Mouse (Mus musculus) lung, postnatal 0 days (tissue): Measurements from ENCODE around the gene Cacna1i. TPM values are rescaled to one million over a fixed set of nuclear protein-coding genes. Genes with fewer than 3 reads are reported as not detected.

ENCODE experiments used
- ATAC-seq: fragments of 200-750 bp; cut with Nextera tagmentation; 2 replicates; pipeline ENCODE4 v1.8.0; 2017; ENCODE audit warnings: moderate library complexity
- DNase-seq: peaks from one replicate; pipeline ENCODE4 v3.0.0-alpha.2; 2016; ENCODE audit warnings: low spot score
- H3K27ac ChIP-seq: fragments of 300-500 bp; sonication (generic); 2 replicates; pipeline ENCODE4 v1.5.1; 2014; ENCODE audit warnings: antibody characterized with exemption, mild to moderate bottlenecking, low read length, mixed read lengths
- H3K27me3 ChIP-seq: fragments of 300-500 bp; sonication (generic); replicated peaks from 2 replicates; pipeline ENCODE4 v1.6.1; 2014; ENCODE audit warnings: low read length, mixed read lengths; ENCODE audit not compliant: insufficient read depth
- H3K36me3 ChIP-seq: fragments of 300-500 bp; sonication (generic); 2 replicates; pipeline ENCODE4 v1.6.1; 2014; ENCODE audit warnings: low read length, mixed read lengths; ENCODE audit not compliant: insufficient read depth
- H3K4me1 ChIP-seq: fragments of 300-500 bp; sonication (generic); 2 replicates; pipeline ENCODE4 v1.6.1; 2014; ENCODE audit warnings: antibody characterized with exemption, low read depth, low read length, mixed read lengths; ENCODE audit not compliant: insufficient read depth
- H3K4me2 ChIP-seq: fragments of 300-500 bp; sonication (generic); replicated peaks from 2 replicates; pipeline ENCODE4 v1.6.1; 2014; ENCODE audit warnings: low read depth, mild to moderate bottlenecking, low read length, moderate library complexity, mixed read lengths
- H3K4me3 ChIP-seq: fragments of 300-500 bp; sonication (generic); 2 replicates; pipeline ENCODE4 v1.5.1; 2014; ENCODE audit warnings: low read depth, low read length
- H3K9ac ChIP-seq: fragments of 300-500 bp; sonication (generic); replicated peaks from 2 replicates; pipeline ENCODE4 v1.6.1; 2014; ENCODE audit warnings: low read depth, mild to moderate bottlenecking
- H3K9me3 ChIP-seq: fragments of 300-500 bp; sonication (generic); 2 replicates; pipeline ENCODE4 v1.6.1; 2016; ENCODE audit warnings: low read length, mixed read lengths
- CTCF ChIP-seq: IDR thresholded peaks from 2 replicates; pipeline ENCODE4 v1.5.1; 2016; ENCODE audit warnings: antibody characterized with exemption, mild to moderate bottlenecking
- EP300 ChIP-seq: IDR thresholded peaks from 2 replicates; pipeline ENCODE4 v1.6.1; 2016; ENCODE audit warnings: antibody characterized with exemption, mild to moderate bottlenecking, control low read depth
- WGBS: fragments of 180-500 bp; shearing (Covaris S2); extraction: QIAGEN DNeasy Blood & Tissue Kit; methylation state at CpG from one replicate; pipeline ENCODE4 v1.1.7; 2014; 5-methylcytosine and 5-hydroxymethylcytosine counted together
- polyA plus RNA-seq: library from polyadenylated mRNA; unstranded; fragments of >200 nt; fragmentation: Nextera tagmentation; extraction: Ambion mirVana; gene quantifications from 2 replicates; pipeline ENCODE4 v1.2.1, GENCODE M21; 2015

Cacna1i gene
- polyA plus RNA-seq, 1 experiment from 2014 or later: not detected

DNA sequence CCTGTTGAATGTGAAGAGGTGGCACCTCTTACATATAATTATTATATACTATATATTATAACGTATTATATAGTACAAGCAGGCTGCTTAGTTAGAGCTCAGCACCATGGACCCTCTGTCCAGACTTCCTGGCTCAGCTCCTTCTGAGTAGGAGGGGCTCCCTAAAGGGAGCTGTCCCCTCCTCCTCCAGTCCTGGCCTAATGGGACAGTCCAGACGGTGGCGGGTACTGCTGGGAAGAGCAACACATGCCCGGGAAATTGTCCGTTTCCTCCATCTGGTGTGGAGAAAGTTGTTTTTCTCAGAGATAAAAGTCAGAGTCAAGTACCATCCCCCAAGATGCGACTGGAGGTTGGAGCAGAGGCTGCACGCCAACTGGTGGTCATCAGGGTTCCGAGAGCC is 19.1 kb downstream of the Cacna1i start:
- no peak for DNase-seq
- H3K9me3 ChIP-seq: no peaks in the 10 kb centered on the region
- H3K4me2 ChIP-seq: no peak overlapping the region
- 43% methylated on average over 8 of the region's 8 CpGs for WGBS
- no peak overlapping the region for H3K4me3 ChIP-seq
- ATAC-seq: no peak
- no peaks in the 10 kb centered on the region for H3K4me1 ChIP-seq
- no peak overlapping the region for H3K9ac ChIP-seq
- H3K27ac ChIP-seq: no peak overlapping the region
- no peaks in the 10 kb centered on the region for H3K36me3 ChIP-seq
- TF ChIP-seq CTCF (no peak), EP300 (no peak)
- H3K27me3 ChIP-seq: no peaks in the 10 kb centered on the region

DNA sequence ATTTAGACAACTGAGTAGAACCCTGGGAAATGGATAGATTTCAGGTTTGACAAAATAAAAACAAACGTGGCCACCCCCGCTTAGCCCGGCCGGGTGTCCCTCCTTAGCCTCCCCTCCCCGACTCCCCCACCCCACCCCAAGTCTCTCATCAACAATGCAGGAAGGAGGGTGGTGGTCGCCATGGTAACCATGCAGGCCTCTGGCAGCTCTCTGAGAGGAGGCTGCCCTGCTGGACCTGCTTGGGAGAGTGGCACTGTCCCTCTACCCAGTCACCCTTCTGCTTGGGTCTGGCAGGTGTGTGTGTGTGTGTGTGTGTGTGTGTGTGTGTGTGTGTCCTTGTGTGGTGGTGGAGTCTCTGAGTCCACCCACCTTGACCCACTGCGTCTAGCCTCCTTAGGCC is 27.7 kb downstream of the Cacna1i start:
- Histone ChIP-seq H3K9me3 (no peaks in the 10 kb centered on the region), H3K36me3 (no peaks in the 10 kb centered on the region), H3K4me2 (no peak overlapping the region), H3K4me3 (no peak overlapping the region), H3K27me3 (no peaks in the 10 kb centered on the region), H3K27ac (no peak overlapping the region), H3K4me1 (no peaks in the 10 kb centered on the region), H3K9ac (no peak overlapping the region)
- TF ChIP-seq CTCF (no peak), EP300 (no peak)
- 21% methylated on average over 7 of the region's 7 CpGs for WGBS
- no peak for ATAC-seq
- DNase-seq: no peak

DNA sequence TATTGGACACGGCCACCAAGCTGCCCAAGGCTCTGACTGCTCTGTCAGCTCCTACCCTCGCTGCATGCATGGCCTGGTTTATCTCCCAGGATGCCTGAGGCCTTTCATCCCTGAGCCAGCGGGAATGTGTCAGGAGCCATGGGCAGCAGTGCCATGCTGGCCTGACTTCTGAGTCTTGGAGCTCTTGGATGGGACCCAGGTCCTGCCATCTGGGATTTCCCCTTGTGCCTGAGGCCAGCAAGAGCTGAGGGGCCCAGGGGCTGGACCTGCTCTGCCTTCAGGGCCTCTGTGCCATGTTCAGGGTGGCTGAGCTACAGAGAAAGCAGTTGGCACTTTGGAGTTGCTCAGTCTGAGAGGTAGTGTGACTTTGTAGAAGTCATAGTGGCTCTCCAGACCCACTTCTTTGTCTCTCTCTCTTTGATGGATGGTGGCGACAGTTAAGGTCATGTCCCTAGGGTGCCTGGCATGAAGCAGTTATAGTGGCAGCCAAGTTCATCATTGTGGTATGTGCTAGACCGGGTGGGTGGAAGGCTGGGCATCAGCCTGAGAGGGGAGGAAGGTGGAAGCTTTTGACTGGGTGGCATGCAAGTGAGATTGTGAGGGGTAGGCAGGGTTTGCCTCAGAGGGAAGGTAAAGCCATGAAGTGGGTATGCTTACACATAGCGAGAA is 30.1 kb downstream of the Cacna1i start:
- Histone ChIP-seq H3K9ac (no peak overlapping the region), H3K36me3 (no peaks in the 10 kb centered on the region), H3K4me1 (no peaks in the 10 kb centered on the region), H3K4me2 (no peak overlapping the region), H3K9me3 (no peaks in the 10 kb centered on the region), H3K4me3 (no peak overlapping the region), H3K27ac (no peak overlapping the region), H3K27me3 (no peaks in the 10 kb centered on the region)
- ATAC-seq (no peak), DNase-seq (no peak)
- no peak for TF ChIP-seq EP300
- TF ChIP-seq CTCF: no peak
- 82% methylated on average over 6 of the region's 6 CpGs for WGBS

GRCm38 (mm10) chr15:80317841-80318530 is 30.9 kb downstream of the Cacna1i start:
- no peaks in the 10 kb centered on the region for H3K36me3 ChIP-seq
- no peak overlapping the region for H3K27ac ChIP-seq
- no peak overlapping the region for H3K9ac ChIP-seq
- no peaks in the 10 kb centered on the region for H3K4me1 ChIP-seq
- no peak for TF ChIP-seq EP300
- no peak for TF ChIP-seq CTCF
- H3K27me3 ChIP-seq: no peaks in the 10 kb centered on the region
- H3K4me3 ChIP-seq: no peak overlapping the region
- DNase-seq (no peak), ATAC-seq (no peak)
- H3K9me3 ChIP-seq: no peaks in the 10 kb centered on the region
- H3K4me2 ChIP-seq: no peak overlapping the region
- WGBS: 39% methylated on average over 8 of the region's 8 CpGs

GRCm38 (mm10) chr15:80318543-80319255 is 31.7 kb downstream of the Cacna1i start:
- Histone ChIP-seq H3K4me2 (no peak overlapping the region), H3K9me3 (no peaks in the 10 kb centered on the region), H3K36me3 (no peaks in the 10 kb centered on the region), H3K9ac (no peak overlapping the region), H3K27me3 (no peaks in the 10 kb centered on the region), H3K27ac (no peak overlapping the region), H3K4me1 (no peaks in the 10 kb centered on the region), H3K4me3 (no peak overlapping the region)
- no peak for DNase-seq
- ATAC-seq: no peak
- 11% methylated on average over 11 of the region's 11 CpGs for WGBS
- TF ChIP-seq EP300 (no peak), CTCF (no peak)

DNA sequence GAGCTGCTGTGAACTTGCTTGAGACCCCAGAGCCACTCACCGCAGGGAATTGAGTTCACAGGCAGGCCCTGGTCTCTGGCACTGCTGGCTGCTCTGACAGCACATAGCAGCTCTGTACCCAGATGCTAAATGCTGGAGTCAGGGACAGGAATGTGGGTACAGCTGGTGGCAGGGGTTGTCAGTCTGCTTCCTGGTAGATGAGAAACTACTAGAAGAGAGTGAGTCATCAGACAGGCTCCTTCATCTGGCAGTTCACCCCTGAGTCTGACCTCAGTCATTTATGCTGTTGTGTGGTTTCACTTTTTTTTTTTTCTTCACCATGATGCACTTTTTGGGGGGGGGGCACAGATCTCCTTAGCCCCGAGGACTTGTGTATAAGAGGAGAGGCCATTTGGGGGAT is 32.3 kb downstream of the Cacna1i start:
- no peak for TF ChIP-seq CTCF
- no peak for TF ChIP-seq EP300
- Histone ChIP-seq H3K9ac (no peak overlapping the region), H3K4me2 (no peak overlapping the region), H3K27me3 (no peaks in the 10 kb centered on the region), H3K4me1 (no peaks in the 10 kb centered on the region), H3K4me3 (no peak overlapping the region), H3K27ac (no peak overlapping the region), H3K9me3 (no peaks in the 10 kb centered on the region), H3K36me3 (no peaks in the 10 kb centered on the region)
- DNase-seq (no peak), ATAC-seq (no peak)
- WGBS: 44% methylated on average over 2 of the region's 2 CpGs
